Mouse (Mus musculus) G1E (cell line): ENCODE measurements around the gene Ccdc134.

Source experiments
- CTCF ChIP-seq: IDR thresholded peaks from 2 replicates; pipeline ENCODE4 v1.5.1; 2012; ENCODE audit warnings: low read depth, low read length, inconsistent platforms, mixed read lengths
- GATA1 ChIP-seq: IDR thresholded peaks from 2 replicates; pipeline ENCODE4 v1.6.1; 2012; ENCODE audit warnings: borderline replicate concordance, low read length, inconsistent platforms, mixed read lengths

DNA sequence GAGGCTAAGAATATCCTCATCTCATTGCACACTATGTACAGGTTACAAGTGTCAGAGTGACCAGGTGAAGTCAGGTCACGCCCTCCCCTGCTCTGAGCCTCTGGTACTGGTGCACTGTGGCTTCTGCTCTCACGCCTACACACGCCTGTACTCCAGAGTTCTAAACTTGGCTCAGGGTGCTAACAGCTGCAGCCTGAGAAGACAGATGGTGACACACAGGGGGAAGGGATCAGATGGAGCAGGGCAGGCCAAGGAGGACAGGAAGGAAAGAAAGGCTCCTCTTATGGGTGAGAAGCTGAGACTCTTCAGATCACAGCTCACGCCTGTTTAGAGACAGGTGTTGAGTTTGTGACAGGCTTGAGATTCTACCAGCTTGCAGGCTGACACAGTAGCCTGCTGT, 7.7 kb downstream of the Ccdc134 start:
- no peak for TF ChIP-seq CTCF
- no peak for TF ChIP-seq GATA1
